Mouse (Mus musculus): ENCODE measurements at regions not wholly inside any gene's neighbourhood (a gene's known extent, or its start where the extent isn't known, plus 50 kb on each side); places are given as distances from the start of the nearest gene placed in this dataset.

- DNase-seq (ENCODE audit: low spot score in 2 of 2), result no peak
These were observed 261.6 kb downstream of the Adcyap1 start for GRCm38 (mm10) chr17:93460409-93460808.

GRCm38 (mm10) chr17:93463621-93464211 lies 264.9 kb downstream of the Adcyap1 start:
- DNase-seq (ENCODE audit: low spot score in 2 of 2), result no peak

- DNase-seq (ENCODE audit: low spot score in 2 of 2), result no peak
These were observed 283.6 kb downstream of the Adcyap1 start for GRCm38 (mm10) chr17:93482378-93482777.

- no peak for DNase-seq (ENCODE audit: low spot score in 2 of 2)
These were observed 285.7 kb downstream of the Adcyap1 start for GRCm38 (mm10) chr17:93484540-93484939.

- DNase-seq (ENCODE audit: low spot score in 2 of 2), result no peak
These were observed 287.6 kb downstream of the Adcyap1 start for GRCm38 (mm10) chr17:93486442-93486841.

GRCm38 (mm10) chr17:93489988-93490732 lies 291.3 kb downstream of the Adcyap1 start:
- DNase-seq (ENCODE audit: low spot score in 2 of 2), result peak; percentile 7 to 76

- no peak for DNase-seq (ENCODE audit: low spot score in 2 of 2)
These were observed 310.2 kb downstream of the Adcyap1 start for GRCm38 (mm10) chr17:93508882-93509594.

GRCm38 (mm10) chr17:93523406-93523805 lies 324.6 kb downstream of the Adcyap1 start:
- no peak for DNase-seq (ENCODE audit: low spot score in 2 of 2)

- no peak for DNase-seq (ENCODE audit: low spot score in 2 of 2)
These were observed 327.2 kb downstream of the Adcyap1 start for GRCm38 (mm10) chr17:93525871-93526644.

GRCm38 (mm10) chr17:93532535-93532934 lies 333.7 kb downstream of the Adcyap1 start:
- DNase-seq (ENCODE audit: low spot score in 2 of 2), result no peak

GRCm38 (mm10) chr17:93534945-93535344 lies 336.1 kb downstream of the Adcyap1 start:
- DNase-seq (ENCODE audit: low spot score in 2 of 2), result no peak

GRCm38 (mm10) chr17:93535751-93536150 lies 336.9 kb downstream of the Adcyap1 start:
- no peak for DNase-seq (ENCODE audit: low spot score in 2 of 2)

- no peak for DNase-seq (ENCODE audit: low spot score in 2 of 2)
These were observed 343.0 kb downstream of the Adcyap1 start for GRCm38 (mm10) chr17:93541795-93542194.

- no peak for DNase-seq (ENCODE audit: low spot score in 2 of 2)
These were observed 351.5 kb downstream of the Adcyap1 start for GRCm38 (mm10) chr17:93550339-93550738.

- DNase-seq (ENCODE audit: low spot score in 2 of 2), result no peak
These were observed 357.1 kb downstream of the Adcyap1 start for GRCm38 (mm10) chr17:93555872-93556271.

GRCm38 (mm10) chr17:93563277-93563772 lies 364.5 kb downstream of the Adcyap1 start:
- no peak for DNase-seq (ENCODE audit: low spot score in 2 of 2)

- no peak for DNase-seq (ENCODE audit: low spot score in 2 of 2)
These were observed 381.2 kb downstream of the Adcyap1 start for GRCm38 (mm10) chr17:93579981-93580380.

- DNase-seq (ENCODE audit: low spot score in 2 of 2), result peak in 1 of 2 experiments; percentile 15
These were observed 399.4 kb downstream of the Adcyap1 start for GRCm38 (mm10) chr17:93598181-93598685.

GRCm38 (mm10) chr17:93600236-93600635 lies 401.4 kb downstream of the Adcyap1 start:
- no peak for DNase-seq (ENCODE audit: low spot score in 2 of 2)

- DNase-seq (ENCODE audit: low spot score in 2 of 2), result no peak
These were observed 410.4 kb downstream of the Adcyap1 start for GRCm38 (mm10) chr17:93609261-93609660.

Data from layer of hippocampus, postnatal 14 days (tissue).